ENCODE assay signal across 23 mouse cellular contexts in the genomic region with DNA sequence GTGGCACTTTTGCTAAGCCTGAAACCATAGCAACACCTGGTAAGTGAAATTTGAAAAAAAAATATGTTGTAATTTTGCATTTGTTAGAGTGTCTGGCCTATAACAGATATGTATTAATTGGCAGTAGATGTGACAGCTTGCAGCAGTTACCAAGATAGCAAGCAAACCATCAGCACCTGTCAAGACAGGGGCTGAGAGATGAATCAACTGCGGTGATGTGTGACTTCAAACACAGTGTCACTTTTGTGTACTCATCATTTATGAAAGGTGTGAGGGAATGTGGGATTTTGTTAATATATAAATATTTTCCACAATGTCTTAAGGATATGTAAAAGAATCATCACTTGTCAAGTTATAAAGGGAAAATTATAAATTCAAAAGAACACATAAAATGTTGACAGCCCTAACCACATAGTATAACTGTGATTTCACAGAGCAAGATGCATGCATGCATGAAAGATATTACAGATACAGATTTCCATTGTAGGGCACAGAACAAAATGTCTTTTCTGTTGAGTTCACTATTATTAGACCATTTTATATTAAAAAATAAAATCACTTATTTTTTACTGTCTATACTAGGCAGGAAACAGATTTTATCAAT.
DNase-seq lines count a peak whose midpoint lies in the region; ATAC-seq and TF ChIP-seq lines count a peak whose summit lies in the region.
"Had no signal": no experiment of that assay in that cellular context is flagged by ENCODE, and none has a peak within 500 bp of the region (broad histone marks: within the 10 kb centered on the region; RNA-seq: fewer than 3 reads in every experiment).

No protein-coding gene starts in this region.

- H3K4me1 ChIP-seq in forebrain, embryonic 13.5 days: no peaks in the 10 kb centered on the region
- H3K4me1 ChIP-seq in forebrain, embryonic 10.5 days: no peaks in the 10 kb centered on the region
- no peaks in the 10 kb centered on the region for H3K4me1 ChIP-seq in forebrain, embryonic 16.5 days (replicated peaks; ENCODE audit: control insufficient read depth, insufficient read depth, low read length)
- H3K4me1 ChIP-seq in midbrain, postnatal 0 days (ENCODE audit: insufficient read depth, low read length): no peaks in the 10 kb centered on the region
- no peaks in the 10 kb centered on the region for H3K4me1 ChIP-seq in liver, postnatal 0 days (ENCODE audit: insufficient read depth)
- H3K4me1 ChIP-seq: embryonic facial prominence, embryonic 12.5 days; heart, embryonic 10.5 days; hindbrain, embryonic 12.5 days had no signal

- no peak overlapping the region for H3K4me2 ChIP-seq in forebrain, embryonic 13.5 days
- no peak overlapping the region for H3K4me2 ChIP-seq in forebrain, embryonic 16.5 days (ENCODE audit: low read length)
- H3K4me2 ChIP-seq in midbrain, postnatal 0 days (ENCODE audit: low read depth, low read length, poor library complexity, severe bottlenecking): no peak overlapping the region
- no peak overlapping the region for H3K4me2 ChIP-seq in liver, postnatal 0 days (ENCODE audit: low read depth, low read length)
- H3K4me2 ChIP-seq: embryonic facial prominence, embryonic 12.5 days; hindbrain, embryonic 12.5 days had no signal

- no peak for TF ChIP-seq EP300 in liver, postnatal 0 days (IDR thresholded peaks at IDR 0.05; ENCODE audit: low read depth)

- TF ChIP-seq CTCF in midbrain, postnatal 0 days (IDR thresholded peaks at IDR 0.05): no peak
- TF ChIP-seq CTCF in liver, postnatal 0 days (IDR thresholded peaks at IDR 0.05; ENCODE audit: low read depth): no peak

- no peaks in the 10 kb centered on the region for H3K9me3 ChIP-seq in forebrain, embryonic 13.5 days (replicated peaks)
- no peaks in the 10 kb centered on the region for H3K9me3 ChIP-seq in forebrain, embryonic 10.5 days
- no peaks in the 10 kb centered on the region for H3K9me3 ChIP-seq in forebrain, embryonic 16.5 days (ENCODE audit: control insufficient read depth, low read length)
- no peaks in the 10 kb centered on the region for H3K9me3 ChIP-seq in midbrain, postnatal 0 days (ENCODE audit: low read length)
- H3K9me3 ChIP-seq in liver, postnatal 0 days (ENCODE audit: low read length): no peaks in the 10 kb centered on the region
- H3K9me3 ChIP-seq: embryonic facial prominence, embryonic 12.5 days; heart, embryonic 10.5 days; hindbrain, embryonic 12.5 days had no signal

- no peaks in the 10 kb centered on the region for H3K27me3 ChIP-seq in forebrain, embryonic 13.5 days
- no peaks in the 10 kb centered on the region for H3K27me3 ChIP-seq in forebrain, embryonic 10.5 days (ENCODE audit: poor library complexity, severe bottlenecking)
- H3K27me3 ChIP-seq in forebrain, embryonic 16.5 days (replicated peaks; ENCODE audit: control insufficient read depth, insufficient read depth, low read length): no peaks in the 10 kb centered on the region
- H3K27me3 ChIP-seq in midbrain, postnatal 0 days (ENCODE audit: insufficient read depth, low read length): no peaks in the 10 kb centered on the region
- H3K27me3 ChIP-seq in liver, postnatal 0 days (ENCODE audit: insufficient read depth, low read length): no peaks in the 10 kb centered on the region
- H3K27me3 ChIP-seq: CH12.LX; embryonic facial prominence, embryonic 12.5 days; hindbrain, embryonic 12.5 days; Patski had no signal

- H3K27ac ChIP-seq in forebrain, embryonic 13.5 days: no peak overlapping the region
- no peak overlapping the region for H3K27ac ChIP-seq in forebrain, embryonic 10.5 days
- H3K27ac ChIP-seq in forebrain, embryonic 16.5 days (ENCODE audit: low read length): no peak overlapping the region
- no peak overlapping the region for H3K27ac ChIP-seq in midbrain, postnatal 0 days (ENCODE audit: low read depth, low read length)
- H3K27ac ChIP-seq in liver, postnatal 0 days (ENCODE audit: low read depth): no peak overlapping the region
- H3K27ac ChIP-seq: embryonic facial prominence, embryonic 12.5 days; heart, embryonic 10.5 days; hindbrain, embryonic 12.5 days had no signal

- no peak overlapping the region for H3K4me3 ChIP-seq in forebrain, embryonic 13.5 days
- no peak overlapping the region for H3K4me3 ChIP-seq in forebrain, embryonic 10.5 days
- no peak overlapping the region for H3K4me3 ChIP-seq in forebrain, embryonic 16.5 days (replicated peaks; ENCODE audit: low read length)
- H3K4me3 ChIP-seq in midbrain, postnatal 0 days (ENCODE audit: low read depth, low read length): no peak overlapping the region
- no peak overlapping the region for H3K4me3 ChIP-seq in liver, postnatal 0 days (ENCODE audit: low read depth, low read length)
- H3K4me3 ChIP-seq: embryonic facial prominence, embryonic 12.5 days; heart, embryonic 10.5 days; hindbrain, embryonic 12.5 days had no signal

- no peaks in the 10 kb centered on the region for H3K36me3 ChIP-seq in forebrain, embryonic 13.5 days (ENCODE audit: poor library complexity, severe bottlenecking)
- no peaks in the 10 kb centered on the region for H3K36me3 ChIP-seq in forebrain, embryonic 10.5 days (replicated peaks)
- no peaks in the 10 kb centered on the region for H3K36me3 ChIP-seq in forebrain, embryonic 16.5 days (ENCODE audit: control insufficient read depth, insufficient read depth)
- no peaks in the 10 kb centered on the region for H3K36me3 ChIP-seq in midbrain, postnatal 0 days (ENCODE audit: insufficient read depth, low read length)
- H3K36me3 ChIP-seq in liver, postnatal 0 days (replicated peaks; ENCODE audit: insufficient read depth, low read length): no peaks in the 10 kb centered on the region
- H3K36me3 ChIP-seq: embryonic facial prominence, embryonic 12.5 days; heart, embryonic 10.5 days; hindbrain, embryonic 12.5 days had no signal

- 80% methylated on average over 1 of the region's 1 CpGs for WGBS in forebrain, embryonic 13.5 days
- WGBS in forebrain, embryonic 10.5 days: 98% methylated on average over 1 of the region's 1 CpGs
- 38% methylated on average over 1 of the region's 1 CpGs for WGBS in forebrain, embryonic 16.5 days
- WGBS in midbrain, postnatal 0 days: 89% methylated on average over 1 of the region's 1 CpGs
- WGBS in liver, postnatal 0 days (ENCODE audit: insufficient replicate concordance): 78% methylated on average over 1 of the region's 1 CpGs

- peak; percentile 87 for ATAC-seq in forebrain, embryonic 13.5 days
- peak; percentile 88 for ATAC-seq in forebrain, embryonic 16.5 days
- ATAC-seq in midbrain, postnatal 0 days (ENCODE audit: low FRiP score): peak; percentile 62; the same call in 1 of the 2 replicates
- ATAC-seq in liver, postnatal 0 days: no peak
- ATAC-seq: hindbrain, embryonic 16.5 days; Patski had no signal

- DNase-seq in forebrain, embryonic 10.5 days (ENCODE audit: extremely low spot score, low spot score): no peak
- peak; percentile 0 for DNase-seq in retina, postnatal 1 day
- DNase-seq in retina, embryonic 14.5 days (ENCODE audit: low spot score): no peak
- peak; percentile 1 for DNase-seq in midbrain, postnatal 0 days (ENCODE audit: low spot score)
- DNase-seq in kidney, adult 8-10 months: no peak
- no peak for DNase-seq in liver, postnatal 0 days
- DNase-seq: adrenal gland, adult 2 months; adrenal gland, postnatal 25 days; cerebellum, adult 11 months; cerebellum, adult 8-10 months; cerebellum, postnatal 14 days; gastrocnemius, postnatal 10 days; heart, adult 18-20 months; heart, postnatal 10 days; heart, postnatal 4 days had no signal

- H3K9ac ChIP-seq in forebrain, embryonic 13.5 days: no peak overlapping the region
- H3K9ac ChIP-seq in forebrain, embryonic 16.5 days (replicated peaks; ENCODE audit: low read depth, low read length): no peak overlapping the region
- H3K9ac ChIP-seq in midbrain, postnatal 0 days (replicated peaks; ENCODE audit: low read length, poor library complexity, severe bottlenecking): no peak overlapping the region
- no peak overlapping the region for H3K9ac ChIP-seq in liver, postnatal 0 days (replicated peaks)
- H3K9ac ChIP-seq: embryonic facial prominence, embryonic 12.5 days; hindbrain, embryonic 12.5 days had no signal

Comparison
In these comparisons a context has a peak if more than half of its experiments do, and no peak if none do; other contexts are left out.
1. DNase-seq: peak in retina, postnatal 1 day (single experiment) and midbrain, postnatal 0 days (single experiment); none in forebrain, embryonic 10.5 days (single experiment), retina, embryonic 14.5 days (single experiment), kidney, adult 8-10 months (0 of 2) and liver, postnatal 0 days (single experiment).